Mouse (Mus musculus) adrenal gland, postnatal 10 days (tissue): Measurements from ENCODE around the gene Arid5b. TPM values are rescaled to one million over a fixed set of nuclear protein-coding genes. Genes with fewer than 3 reads are reported as not detected.

Experiments used
- DNase-seq: peaks from one replicate; pipeline ENCODE4 v3.0.0; 2021; ENCODE audit warnings: mixed read lengths
- total RNA-seq, 2 experiments: library from RNA; stranded (reverse); gene quantifications; 2 replicates each; pipeline ENCODE4 v1.2.3; 2021

Arid5b gene
- total RNA-seq, 2 experiments from 2014 or later: 25.8 to 31.5 TPM

DNA sequence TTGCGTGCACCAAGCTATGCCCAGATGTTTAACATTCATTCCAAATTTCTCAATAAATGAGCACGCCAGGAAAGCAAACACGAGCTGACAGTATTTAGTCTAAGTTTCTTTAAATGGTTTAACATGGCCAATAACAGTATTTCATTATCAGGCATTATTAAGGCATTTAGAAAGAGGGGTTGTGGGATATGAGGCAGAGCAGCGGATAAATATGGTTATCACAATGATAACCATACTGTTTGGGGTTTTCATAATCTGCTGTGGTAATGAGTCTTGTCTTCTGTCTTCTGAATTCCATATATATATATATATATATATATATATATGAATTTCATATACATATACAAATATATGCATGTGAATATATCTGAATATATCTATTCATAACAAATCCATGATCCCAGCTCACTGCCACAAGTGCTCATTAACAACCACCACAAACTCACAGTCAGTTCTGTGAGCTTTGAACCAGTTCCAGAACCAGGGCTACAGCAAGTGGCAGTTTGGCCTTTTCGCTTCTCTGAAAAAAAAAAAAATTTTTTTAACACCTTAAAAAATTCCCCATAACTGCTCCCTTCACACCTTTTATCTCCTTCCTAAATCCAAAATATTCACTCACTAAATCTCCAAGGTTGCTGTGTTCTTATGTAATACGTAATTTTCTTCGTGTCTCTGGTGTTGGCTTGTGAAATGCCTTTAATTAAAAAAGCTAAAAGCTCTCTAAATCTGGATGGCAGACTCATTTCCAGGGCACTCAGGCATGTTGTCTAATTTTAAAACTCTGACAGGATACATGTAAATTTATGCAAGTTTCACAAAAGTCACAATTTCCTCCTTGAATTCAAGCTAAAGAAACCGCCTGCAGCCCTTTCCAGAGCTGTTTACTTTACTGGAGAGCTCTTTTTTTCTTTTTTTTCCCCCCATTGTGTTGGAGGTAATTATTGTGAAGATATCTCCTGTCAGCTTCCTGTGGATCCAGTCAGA lies 113.5 kb downstream of the Arid5b start:
- no peak for DNase-seq

DNA sequence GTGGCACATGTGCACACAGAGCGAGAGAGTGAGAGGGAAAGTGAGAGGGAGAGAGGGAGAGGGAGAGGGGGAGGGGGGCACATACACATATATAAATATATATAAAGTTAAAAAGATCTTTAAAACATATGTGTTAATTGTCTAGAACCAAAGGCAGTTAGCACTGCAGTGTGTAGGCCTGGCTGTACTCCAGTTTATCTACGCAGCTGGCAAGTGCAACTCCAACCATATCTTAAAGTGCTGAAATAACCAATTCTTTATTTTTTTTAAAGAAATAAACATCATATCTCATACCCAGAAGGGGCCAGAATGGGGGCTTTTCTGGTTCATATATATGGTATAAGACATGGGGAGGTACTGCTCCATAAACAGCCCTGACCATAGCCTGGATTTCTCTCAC lies 114.4 kb downstream of the Arid5b start:
- DNase-seq: no peak

- no peak for DNase-seq
These were observed 118.8 kb downstream of the Arid5b start for GRCm38 (mm10) chr10:68159759-68160158.

GRCm38 (mm10) chr10:68158555-68158954 lies 120.0 kb downstream of the Arid5b start:
- no peak for DNase-seq

GRCm38 (mm10) chr10:68157511-68157910 lies 121.0 kb downstream of the Arid5b start:
- DNase-seq: no peak

- no peak for DNase-seq
These were observed 121.8 kb downstream of the Arid5b start for GRCm38 (mm10) chr10:68156646-68157245.

- DNase-seq: no peak
These were observed 122.4 kb downstream of the Arid5b start for GRCm38 (mm10) chr10:68156159-68156558.

GRCm38 (mm10) chr10:68155431-68156119 lies 123.0 kb downstream of the Arid5b start:
- DNase-seq: no peak

DNA sequence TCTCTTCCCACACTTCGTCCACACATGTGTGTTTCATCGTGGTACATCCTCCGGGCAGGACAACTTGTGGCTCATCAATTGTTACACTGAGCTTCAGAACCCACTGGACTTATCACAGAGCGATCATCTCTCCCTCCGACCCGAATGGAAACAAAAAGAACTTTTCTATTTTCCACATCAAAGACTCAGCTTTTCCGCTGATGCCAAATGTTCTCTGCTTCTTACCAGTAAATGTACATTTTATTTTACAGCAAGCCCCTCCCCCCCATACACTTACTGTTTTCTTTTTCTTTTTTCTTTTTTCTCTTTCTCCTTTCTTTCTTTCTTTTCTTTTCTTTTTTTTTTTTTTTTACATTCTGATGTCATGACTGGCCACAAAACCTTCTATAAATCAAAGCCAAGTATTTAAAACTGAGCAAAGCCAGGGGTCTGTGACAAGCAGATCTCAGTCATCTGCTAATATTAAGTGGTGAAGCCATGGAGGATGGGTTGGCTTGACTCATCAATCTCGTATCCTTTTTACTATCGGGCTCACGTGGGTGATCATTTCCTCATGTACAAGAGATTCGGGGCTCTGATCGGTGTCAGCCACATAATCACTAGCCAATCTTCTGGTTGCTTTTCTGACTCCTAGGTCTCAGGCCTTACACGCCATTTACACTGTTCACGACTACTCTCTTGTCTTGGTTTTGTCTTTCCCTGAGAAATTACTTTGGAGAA lies 124.3 kb downstream of the Arid5b start:
- DNase-seq: no peak

DNA sequence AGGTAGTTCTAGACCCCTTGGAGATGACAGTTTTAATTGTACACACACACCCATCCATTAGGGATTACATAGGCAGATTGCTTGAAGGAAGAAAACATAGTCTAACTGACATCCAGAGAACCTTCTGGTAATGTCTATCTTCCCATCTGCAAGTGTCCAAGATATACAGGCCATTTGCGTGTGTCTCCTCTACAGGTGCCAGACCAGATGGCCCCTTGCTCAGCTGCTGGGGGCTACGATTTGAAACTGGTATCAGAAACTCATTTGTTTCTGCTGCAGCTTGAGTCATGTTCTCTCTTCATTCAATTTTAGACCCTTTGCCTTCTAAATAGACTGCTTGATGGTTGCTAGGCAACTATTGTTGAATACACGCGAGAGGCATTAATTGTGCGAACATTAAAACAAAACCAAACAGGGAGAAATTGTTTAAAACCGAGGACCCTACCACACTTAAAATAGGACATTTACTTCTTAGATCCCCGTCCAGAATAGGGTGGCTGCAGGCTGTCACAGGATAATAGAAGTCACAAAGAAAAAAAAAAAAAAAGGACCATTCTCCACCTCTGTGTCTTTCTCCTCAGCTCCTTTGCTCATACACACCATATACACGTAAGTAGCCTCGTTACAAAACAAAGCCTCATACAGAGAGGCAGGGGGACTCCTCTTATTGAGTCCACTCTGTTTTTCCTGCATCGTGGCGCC lies 125.0 kb downstream of the Arid5b start:
- DNase-seq: no peak

DNA sequence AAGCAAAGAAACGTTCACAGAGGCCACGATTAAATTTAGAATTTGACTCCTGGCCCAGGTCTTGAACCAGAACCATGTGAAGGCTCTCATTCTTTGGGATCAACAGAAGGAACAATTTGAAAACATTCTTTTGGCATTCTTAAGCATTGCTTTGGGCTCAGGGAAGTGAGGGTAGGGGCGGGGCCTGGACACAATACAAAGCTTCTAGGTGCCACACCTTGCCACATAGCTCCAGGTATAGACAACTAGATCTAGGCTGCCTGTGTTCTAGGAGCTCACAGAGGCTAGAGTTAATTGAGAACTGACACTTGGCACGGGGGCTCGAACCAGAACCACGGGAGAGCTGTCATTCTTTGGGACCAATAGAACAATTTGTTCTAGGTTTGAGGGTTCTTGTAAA lies 130.0 kb downstream of the Arid5b start:
- no peak for DNase-seq

- no peak for DNase-seq
These were observed 130.8 kb downstream of the Arid5b start for GRCm38 (mm10) chr10:68147730-68148129.

- peak; percentile 59 for DNase-seq
These were observed 131.7 kb downstream of the Arid5b start for GRCm38 (mm10) chr10:68146842-68147241.

DNA sequence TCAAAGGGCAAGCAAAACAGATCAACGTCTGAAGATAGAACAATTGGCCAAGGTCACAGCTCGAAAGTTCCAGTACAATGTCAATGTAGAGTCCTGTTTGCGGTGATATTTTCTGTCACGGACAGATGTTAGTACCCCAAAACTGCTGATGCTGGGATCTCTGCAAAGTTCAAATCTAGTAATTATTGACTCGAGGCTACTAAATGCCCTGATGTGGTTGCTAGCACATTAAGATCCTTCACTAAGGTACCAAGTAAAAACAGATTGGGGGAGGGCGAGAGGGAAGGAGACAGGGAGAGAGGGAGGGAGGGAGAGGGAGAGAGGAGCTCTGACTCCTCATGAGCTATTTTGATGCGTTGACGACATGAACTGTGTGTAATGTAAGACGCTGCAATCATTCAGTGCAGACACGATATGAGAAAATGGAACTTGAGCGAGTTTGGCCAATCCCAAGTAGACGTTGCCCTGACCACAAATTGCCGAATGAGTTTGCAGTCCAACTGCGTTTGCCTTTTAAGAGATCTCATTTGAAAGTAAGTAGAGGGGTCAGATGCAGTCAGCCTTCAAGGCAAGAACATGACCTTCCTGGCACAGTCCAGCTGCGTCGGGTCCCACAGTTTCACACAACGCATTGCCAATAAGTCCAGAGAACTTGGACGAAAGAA lies 133.1 kb downstream of the Arid5b start:
- no peak for DNase-seq

- no peak for DNase-seq
These were observed 136.0 kb downstream of the Arid5b start for GRCm38 (mm10) chr10:68142501-68142900.

- DNase-seq: no peak
These were observed 137.0 kb downstream of the Arid5b start for GRCm38 (mm10) chr10:68141567-68141966.

- no peak for DNase-seq
These were observed 137.7 kb downstream of the Arid5b start for GRCm38 (mm10) chr10:68140871-68141270.

- DNase-seq: no peak
These were observed 138.2 kb downstream of the Arid5b start for GRCm38 (mm10) chr10:68140306-68140705.

DNA sequence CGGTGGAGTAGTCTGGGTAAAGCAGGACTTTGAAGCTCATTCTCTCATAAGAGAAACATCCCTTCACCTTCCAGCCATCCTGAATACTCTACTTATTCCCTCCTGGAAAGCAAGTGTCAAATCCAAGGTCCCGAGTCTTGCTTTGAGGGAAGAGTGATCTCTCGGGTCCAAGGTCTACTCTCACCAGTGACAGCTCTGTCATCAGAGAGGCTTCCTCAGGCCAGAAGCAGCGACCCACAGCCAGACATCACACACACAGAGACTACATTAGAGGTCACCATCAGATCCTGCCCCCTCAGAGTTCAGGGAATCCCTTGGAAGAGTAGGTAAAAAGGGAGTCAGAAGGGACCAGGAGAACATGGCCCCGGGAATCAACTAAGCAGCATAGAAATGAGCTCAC lies 140.4 kb downstream of the Arid5b start:
- no peak for DNase-seq

GRCm38 (mm10) chr10:68137151-68137833 lies 141.2 kb downstream of the Arid5b start:
- no peak for DNase-seq
